Mouse (Mus musculus) ES-Bruce4 (cell line): ENCODE data around the gene Tcl1b5.
"Not testable (repeated sequence)": the region's sequence is repeated elsewhere in the genome, so short reads cannot be mapped to it uniquely, and the experiment has no call there.

Experiments used
- CTCF ChIP-seq: IDR thresholded peaks from one replicate; pipeline ENCODE4 v1.8.1; 2011; ENCODE audit warnings: low read depth, low read length
- POLR2A ChIP-seq: IDR thresholded peaks from one replicate; pipeline ENCODE4 v1.8.1; 2011; ENCODE audit warnings: low read length; ENCODE audit not compliant: insufficient read depth

DNA sequence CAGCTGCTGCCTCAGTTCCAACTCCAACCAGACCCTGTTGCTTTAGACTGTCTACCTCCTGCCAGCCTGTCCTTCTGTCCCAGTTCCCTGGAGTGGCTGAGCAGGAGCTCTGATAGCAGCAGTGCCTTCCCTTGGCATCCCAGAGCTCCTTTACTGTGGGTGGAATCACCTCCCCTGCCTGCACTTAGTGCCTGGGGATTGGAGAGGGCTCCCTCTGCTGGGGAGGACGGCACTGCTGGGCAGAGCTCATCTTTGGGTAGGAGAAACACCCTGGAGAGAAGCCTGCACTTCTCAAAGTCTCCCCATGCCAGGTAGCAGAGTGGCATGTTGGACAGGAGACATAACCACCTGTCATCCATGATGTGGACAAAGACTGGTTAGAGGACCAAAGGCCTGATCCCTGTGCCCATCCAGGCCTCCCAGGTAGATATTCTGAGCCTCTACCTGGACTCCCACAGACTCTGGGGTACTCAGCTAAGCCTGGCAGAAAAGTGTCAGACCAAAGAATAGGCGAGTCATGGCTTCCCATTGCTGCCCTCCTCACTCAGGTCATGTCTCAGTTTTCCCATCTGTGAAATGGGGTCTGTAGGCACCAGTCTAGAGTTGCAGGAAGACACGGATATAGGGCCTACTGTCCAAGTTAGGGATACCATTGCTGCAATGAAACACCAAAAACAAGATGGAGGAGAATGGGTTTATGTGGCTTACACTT lies 46.5 kb upstream of the Tcl1b5 start:
- not testable (repeated sequence) for TF ChIP-seq POLR2A, CTCF
